Mouse (Mus musculus) cerebellum, postnatal 36 days (tissue): ENCODE data around the gene Oxnad1.
A peak's percentile ranks its signal among the peaks of the same experiment; 100 is the strongest.
"Not testable (repeated sequence)": the region's sequence is repeated elsewhere in the genome, so short reads cannot be mapped to it uniquely, and the experiment has no call there.

Source experiments
- DNase-seq, 2 experiments: peaks; one replicate each; pipeline ENCODE4 v3.0.0; 2021 to 2022; ENCODE audit warnings: mixed read lengths in 2 of 2

Gene Oxnad1

DNA sequence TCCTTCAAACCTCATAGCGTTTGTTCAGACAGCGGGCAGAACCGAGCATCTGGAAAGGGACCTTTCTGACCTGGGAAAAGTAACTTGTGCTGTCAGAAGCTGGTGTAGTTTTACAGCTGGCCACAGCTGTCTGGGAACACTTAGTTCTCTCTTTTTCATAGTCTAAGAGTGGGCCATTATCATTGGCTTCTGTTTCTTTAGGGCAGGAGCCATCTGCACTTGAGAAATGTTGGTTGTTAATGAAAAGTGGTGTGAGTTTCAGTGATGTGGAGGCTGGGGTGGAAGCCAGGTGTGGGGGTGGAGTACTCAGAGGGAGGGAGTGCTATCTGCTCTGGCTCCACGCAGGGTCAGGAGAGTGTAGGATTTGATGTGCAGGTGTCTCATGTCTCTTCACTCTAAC lies 6.0 kb downstream of the Oxnad1 start:
- no peak for DNase-seq

DNA sequence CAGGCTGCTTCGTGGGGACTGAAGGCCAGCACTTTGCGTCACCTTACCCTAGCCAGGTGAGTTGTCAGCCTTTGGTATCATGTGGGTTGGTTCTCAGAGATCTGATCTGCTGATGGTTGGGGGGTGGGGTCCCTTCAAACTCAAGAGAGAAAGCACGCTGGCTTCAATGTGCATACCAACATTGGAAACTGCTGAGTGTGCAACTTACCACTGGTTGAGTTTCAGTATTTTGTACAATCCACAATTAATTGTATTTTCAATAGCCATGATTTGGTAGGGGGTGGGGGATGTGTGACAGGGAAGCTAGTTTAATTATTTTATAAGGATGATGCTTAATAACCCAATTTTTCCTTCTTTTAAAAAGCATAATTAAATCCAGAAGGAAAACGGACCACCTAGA lies 6.5 kb downstream of the Oxnad1 start:
- no peak for DNase-seq

DNA sequence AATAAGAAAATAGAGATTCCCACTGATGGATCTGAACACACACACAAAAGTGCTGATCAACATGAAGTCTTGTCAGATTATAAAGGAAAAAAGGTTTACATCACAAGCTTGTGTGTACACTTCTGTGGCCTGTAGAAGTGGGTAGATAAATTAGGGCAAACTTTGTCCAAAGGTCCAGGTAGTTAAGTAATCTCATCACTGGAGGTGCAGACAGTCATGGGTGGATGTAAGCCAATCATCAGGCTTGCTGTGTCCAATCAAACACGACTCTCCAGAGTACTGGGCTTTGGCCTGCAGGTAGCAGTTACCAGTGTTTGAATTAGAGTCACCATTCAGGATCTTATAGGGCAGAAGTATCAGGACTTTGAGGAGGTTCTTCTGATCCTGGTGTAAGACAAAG lies 7.8 kb downstream of the Oxnad1 start:
- DNase-seq = no peak

DNA sequence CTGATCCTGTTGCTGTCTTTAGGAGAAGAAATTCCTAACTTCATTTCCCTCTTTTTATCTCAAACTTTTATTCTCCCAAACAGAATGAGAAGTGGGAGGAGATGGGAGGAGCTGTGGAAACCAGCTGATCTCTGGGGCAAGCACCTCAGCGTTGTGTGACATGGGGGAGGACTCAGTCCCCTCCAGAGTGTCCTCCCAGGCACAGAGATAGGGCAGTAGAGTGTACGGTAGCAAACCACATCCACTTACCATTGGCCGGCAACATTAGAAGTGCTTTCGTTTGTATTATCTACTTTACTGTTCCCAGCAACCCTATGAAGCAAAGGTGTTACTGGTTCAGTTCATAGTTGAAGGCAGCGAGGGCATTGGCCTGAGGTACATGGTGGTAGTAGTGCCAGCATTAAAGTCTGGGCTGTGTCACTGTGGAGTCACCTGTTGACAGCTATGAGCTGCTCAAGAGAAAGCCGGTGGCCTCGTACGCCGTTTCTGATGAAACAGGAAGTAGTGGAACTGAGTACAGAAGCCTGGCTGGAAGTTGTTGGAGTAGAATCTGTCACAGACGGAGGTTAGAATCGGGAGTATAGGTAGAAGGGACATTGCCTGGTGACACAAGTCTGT lies 8.4 kb downstream of the Oxnad1 start:
- DNase-seq = no peak

DNA sequence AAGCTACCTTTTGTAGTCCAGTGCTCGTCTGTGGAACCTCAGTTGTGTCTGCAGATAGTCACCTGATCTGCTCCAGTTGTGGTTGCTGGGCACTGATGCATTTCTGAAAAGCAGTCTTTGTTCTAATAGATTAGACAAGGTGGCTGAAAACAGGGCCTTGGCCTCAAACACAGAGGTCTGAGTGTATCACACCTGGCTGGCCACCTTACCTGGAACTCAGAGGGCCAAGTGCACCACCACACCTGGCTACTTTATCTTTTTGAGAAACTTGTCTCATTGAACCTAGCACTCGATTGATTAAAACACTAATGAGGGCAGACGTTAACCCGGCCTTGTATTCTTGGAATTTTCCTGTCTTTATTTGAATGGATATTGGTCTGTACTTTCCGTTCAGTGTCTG lies 10.5 kb downstream of the Oxnad1 start:
- no peak for DNase-seq

DNA sequence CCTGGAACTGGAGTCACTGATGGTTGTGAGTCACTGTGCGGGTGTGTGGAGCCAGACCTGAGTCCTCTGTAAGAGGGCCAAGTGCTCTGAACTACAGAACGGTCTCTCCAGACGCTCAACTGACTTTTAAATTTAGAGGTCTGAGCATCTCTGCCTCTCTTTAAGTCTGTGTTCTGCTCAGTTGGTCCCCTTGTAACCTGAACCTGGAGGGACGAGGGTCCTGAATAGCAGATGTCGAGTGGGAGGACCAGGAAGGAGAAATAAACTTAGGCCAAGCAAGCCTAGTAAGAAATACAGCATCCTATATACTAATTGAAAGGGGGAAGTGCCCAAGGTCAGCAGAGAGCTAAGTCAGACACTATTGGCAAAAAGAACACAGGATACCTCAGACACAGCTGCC lies 11.6 kb downstream of the Oxnad1 start:
- DNase-seq = no peak

DNA sequence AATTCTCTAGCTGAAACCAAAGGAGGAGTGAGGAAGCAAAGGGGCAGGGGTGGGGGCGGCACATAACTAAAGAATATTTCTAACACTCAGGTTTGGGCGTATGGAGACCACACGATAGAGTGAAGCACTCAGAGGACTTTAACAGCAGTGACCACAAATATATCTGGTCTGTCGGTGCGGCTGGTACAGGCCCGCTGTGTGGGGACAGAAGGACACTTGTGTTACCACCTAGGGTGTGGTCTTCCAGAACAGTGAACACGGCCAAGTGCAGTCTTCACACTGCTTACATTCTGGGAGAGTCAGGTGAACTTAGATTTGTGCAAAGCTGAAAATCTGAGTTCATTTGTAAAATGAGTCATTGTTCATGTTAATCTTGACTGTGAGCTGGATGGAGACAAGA lies 12.5 kb downstream of the Oxnad1 start:
- DNase-seq = no peak

DNA sequence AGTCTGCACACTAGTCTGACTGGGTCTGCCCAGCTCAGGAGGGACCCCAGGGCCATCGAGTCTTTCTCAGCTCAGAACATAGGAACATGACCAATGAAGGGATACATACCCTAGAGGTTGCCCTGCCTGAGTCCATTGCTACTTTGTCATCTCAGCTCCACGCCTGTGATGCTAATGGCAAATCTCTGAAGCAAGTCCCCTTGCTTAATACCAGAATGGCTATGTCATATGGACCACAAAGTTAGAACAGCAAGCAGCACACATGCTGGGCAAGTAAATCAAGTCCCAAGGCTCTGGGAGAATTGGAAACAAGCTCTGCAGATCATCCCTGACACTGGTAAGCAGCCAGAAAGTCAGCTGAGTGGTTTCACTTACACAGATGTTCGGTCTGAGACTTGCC lies 13.8 kb downstream of the Oxnad1 start:
- DNase-seq = no peak

DNA sequence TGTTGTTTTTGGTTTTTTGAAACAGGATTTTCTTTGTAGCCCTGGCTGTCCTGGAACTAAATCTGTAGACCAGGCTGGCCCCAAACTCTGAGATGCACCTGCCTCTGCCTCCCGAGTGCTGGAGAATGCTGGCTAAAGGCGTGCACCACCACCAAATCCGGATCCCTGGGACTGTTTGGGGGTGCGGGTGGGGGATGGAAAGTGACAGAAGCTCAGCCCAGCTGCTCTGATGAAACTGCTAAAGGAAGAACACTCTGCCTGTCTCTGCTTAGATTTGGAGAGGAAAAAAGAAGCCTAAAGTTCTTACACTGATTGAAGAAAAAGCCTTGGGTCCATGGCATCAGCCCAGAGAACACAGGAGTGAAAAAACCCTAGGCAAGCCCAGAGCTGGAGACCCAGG lies 18.4 kb downstream of the Oxnad1 start:
- DNase-seq = no peak

DNA sequence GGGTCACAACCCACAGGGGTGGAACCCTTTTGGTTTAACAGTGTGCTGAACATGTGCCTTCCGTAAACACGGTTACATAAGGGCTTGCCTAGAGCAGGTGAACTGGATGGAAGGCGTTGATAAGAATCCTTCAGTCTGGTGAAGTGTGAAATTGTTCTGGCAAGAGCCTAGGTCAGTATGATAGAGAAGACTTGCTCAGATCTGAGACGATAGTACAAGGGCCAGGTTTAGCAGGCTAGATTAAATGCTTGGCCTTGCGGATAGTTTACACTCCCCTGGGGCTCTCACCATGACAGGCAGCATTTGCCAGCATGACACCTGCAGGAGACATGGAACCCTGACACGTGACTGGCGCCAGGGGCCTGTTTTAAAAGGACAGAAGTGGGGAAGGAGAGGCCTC lies 20.5 kb downstream of the Oxnad1 start:
- DNase-seq = no peak

DNA sequence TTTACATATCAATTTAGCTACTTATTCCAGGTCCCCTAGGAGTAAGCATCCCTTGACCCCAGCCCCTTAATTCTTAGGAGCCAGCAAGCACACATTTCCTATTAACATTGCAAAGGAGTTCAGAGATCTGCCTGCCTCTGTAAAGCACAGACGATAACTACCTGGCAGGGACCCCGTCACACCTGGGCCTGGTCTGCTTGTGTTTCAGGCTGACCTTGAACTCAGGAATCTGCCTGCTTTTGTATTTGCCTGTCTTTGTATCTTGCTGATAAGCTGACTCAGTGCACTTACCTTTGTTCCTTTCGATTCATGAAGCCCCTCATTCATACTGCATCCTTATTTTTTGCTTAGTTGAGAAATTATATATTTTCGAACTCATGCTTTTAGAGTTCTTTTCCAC lies 21.7 kb downstream of the Oxnad1 start:
- DNase-seq = no peak

DNA sequence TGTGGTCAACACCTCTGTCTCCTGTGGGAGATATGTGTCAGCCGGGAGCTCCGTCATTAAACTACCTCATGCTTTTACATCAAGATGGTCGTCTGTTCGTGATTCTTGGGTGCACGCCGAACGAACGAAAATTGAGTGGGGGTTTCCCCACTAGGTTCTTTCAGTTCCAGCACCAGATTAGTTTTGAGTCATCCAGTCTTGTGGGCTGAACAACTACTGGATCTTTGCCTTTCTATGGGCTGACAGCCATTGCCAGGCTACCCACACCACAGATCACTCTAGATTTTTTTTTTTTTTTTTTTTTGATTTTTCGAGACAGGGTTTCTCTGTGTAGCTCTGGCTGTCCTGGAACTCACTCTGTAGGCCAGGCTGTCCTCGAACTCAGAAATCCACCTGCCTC lies 26.9 kb downstream of the Oxnad1 start:
- not testable (repeated sequence) for DNase-seq

DNA sequence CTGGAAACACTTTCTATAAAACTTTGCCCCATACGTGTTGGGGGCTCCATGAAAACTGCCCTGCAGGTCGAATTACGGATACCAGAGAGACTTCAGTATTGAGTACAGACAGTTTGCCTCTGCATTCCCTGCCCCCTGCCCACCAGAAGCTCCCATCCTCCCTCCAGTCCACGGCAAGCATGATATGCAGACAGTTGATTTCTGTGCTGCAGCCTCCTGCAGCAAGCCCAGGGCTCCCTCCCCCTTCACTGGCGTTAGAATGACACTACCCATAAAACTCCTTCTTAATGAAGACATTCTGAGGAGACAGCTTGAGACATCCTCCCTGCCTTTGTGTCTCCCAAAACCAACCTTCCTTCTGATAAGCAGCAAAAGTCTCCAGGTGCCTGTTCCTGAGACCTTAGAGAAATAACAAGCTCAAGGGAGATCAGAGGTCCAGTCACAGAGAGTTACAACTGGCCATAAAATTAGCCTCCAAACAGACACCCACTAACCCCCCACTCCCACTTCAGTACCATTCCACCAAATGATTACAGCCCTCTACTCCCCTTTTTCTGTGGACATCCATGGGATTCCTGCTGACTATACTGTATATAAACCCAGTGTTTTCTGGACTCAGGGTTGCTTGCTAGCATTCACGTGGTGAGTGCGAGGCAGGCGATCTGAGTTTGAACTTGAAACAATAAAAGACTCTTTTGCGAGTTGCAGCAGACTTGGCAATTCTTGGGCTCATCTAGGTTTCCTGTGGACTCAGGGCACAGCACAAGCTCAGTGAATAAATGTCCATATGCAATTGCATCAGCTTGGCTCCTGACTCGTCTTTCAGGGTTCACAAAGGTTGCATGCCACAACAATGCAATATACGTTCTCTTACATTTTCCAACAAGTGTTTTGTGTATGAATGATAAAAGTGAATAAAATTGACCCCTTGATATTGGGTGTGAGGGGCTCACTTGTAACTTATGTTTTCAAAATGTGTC lies 36.1 kb downstream of the Oxnad1 start:
- DNase-seq = no peak

DNA sequence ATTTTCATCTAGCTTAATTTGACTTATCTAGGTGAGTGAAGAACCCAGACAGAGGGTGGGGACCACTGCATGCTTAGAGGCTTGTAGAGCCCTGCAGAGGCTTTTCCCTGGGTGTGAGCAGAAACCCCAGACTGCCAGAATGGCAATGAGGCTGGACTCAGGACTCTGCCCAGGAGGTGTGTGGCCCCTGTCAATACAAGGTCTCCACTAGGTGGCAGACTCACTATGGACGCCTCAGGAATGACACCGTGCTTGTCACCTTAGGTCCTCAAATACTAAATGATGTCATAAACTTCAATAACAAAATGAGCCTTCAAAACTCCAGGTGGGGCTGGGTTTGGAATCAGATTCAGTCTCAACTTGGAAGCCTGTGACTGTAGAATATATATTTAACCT lies 36.7 kb downstream of the Oxnad1 start:
- peak in 1 of 2 experiments; percentile 8 for DNase-seq

DNA sequence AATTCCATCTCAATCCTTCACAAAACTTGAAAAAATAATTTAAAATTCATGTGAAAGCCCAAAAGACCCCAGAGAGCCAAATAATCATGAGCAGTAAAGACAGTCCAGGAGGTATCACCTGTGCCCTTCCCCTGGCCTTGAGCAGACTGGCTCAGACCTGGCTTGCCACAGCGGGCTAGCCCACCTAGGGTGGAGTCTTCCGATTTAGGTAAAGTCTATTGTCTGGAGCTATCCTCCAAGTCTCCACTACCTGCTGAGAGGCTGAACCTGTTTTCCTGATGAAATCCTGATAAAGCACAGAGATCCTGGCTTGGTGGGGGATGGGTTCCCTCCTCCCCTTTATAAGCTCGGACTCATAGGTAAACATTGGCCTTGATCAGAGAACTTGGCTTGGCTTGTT lies 39.1 kb downstream of the Oxnad1 start:
- no peak for DNase-seq

DNA sequence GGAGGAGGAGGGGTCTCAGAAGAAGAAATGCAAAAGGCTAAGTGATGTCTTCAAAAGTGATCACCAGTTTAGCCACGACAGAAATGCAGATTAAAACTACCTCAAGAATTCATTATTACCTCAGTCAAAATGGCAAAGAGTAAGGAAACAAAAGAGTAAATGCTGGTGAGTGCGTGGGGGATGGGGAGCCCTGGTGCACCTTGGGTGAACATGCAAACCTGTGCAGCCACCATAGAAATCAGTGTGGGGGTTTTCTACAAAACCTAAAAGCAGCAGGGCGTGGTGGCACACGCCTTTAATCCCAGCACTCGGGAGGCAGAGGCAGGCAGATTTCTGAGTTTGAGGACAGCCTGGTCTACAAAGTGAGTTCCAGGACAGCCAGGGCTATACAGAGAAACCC lies 40.1 kb downstream of the Oxnad1 start:
- DNase-seq = not testable (repeated sequence)

DNA sequence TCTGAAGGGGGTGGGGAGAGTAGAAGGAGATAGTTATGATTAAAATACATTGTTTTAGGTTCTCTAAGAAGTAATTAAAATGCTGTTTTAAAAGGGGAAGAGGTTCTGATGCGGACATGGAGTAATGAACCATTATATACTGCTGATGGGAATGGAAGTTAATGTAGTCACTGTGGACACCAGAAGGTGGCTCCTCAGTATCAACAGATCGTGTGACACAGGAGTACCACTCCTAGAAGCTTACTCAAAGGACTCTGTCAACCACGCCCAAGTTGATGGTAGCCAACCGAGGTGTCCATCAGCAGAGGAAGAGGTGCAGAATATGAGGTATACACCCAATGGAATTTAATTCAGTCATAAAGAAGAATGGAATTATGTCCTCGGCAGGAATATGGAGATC lies 43.2 kb downstream of the Oxnad1 start:
- DNase-seq = no peak

DNA sequence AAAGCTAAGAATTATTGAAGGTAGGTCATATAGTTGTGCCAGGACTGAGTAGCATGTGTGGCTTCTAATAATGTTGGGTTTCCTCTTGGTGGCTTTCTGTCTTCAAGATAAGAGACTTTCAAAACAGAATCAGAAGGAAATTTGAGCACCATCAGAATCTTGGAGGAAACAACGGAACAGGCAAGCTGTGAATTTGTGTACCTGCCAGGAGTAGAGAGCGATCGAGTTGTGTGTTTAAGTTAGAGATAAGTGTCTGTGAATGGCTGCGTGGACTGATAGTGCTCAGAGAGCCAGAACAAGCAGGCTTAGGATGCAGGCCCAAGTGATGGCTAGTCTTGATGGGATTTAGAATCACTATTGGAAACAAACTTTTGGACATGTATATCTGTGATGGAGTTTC lies 46.7 kb downstream of the Oxnad1 start:
- no peak for DNase-seq

DNA sequence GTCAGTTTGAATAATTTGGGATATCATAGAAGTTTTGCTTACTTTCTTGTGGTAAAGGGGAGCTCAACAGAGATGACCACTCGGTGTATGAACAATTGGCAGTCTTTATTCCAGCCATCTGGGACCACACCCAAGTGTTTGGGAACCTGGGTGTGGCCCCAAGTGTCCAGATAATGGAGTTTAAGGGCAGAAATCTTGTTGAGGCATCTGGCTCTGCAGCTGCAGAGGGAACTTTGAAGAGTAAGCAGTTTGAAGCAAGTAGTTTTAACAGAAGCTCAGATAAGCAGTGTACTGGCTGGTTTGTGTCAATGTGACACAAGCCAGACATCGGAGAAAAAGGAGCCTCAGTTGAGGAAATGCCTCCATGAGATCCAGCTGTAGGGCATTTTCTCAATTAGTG lies 49.1 kb downstream of the Oxnad1 start:
- no peak for DNase-seq

DNA sequence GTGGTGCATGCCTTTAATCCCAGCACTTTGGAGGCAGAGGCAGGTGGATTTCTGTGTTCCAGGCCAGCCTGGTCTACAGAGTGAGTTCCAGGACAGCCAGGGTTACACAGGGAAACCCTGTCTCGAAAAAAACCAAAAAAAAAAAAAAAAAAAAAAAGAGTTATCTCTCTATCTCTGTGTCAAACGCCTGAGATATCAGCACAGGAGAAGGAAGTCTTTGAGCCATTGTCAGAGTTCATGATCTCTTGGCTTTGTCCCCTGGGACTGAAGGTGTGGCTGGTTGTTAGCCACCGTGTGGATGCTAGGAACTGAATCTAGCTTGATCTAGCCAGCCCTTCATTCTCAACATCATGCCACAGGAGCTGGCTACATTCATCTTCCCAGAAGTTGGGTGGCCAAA lies 51.3 kb downstream of the Oxnad1 start:
- not testable (repeated sequence) for DNase-seq

DNA sequence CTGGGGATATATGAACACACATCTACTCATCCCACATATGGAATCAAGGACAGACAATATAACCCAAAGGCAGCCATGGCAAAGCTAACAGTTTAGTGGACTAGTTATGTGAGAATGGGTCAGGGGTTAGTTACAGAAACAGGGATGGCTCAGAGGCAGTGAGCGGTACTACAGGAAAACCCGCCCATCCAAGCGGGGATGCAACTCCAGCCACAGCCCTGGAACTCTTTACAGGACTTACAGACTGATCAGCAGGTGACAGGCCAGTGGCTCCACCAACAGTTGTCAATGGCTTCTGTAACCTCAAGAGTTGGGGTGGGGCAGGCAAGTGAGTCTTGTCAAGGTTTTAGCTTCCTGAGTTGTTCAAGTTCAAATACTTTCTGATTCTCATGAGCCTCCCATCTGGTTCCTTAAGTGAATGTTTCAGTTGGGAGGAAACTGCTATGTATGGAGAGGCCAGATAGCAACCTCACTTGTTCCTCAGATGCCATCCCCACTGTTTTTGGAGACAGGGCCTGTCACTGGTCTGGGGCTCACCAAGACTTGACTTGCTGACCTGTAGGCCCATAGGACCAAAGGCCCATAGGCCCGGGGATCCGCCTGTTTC lies 55.3 kb downstream of the Oxnad1 start:
- no peak for DNase-seq

DNA sequence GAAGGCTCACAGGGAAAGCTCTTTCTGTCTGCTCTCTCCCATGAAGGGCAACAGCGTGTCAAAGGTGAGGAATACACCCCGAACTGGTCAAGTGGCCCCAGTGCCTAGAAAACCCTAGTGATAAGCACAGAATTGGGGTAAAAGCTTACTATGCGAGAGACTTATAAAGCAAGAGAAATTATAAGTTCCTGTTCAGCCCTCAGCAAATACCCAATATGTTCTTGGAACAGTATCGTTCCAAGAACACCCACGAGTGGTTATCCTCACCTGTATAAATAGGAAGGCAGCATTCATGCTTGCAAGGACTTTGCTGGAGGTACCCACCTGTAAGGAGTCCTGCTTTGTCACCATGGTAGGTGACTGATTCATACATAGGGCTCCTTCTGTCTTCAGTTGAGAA lies 56.5 kb downstream of the Oxnad1 start, which contains the start of gene Msmb:
Gene Msmb (plus strand): TSS at position 301 of the 400 bp plus-strand sequence.
- DNase-seq = no peak

DNA sequence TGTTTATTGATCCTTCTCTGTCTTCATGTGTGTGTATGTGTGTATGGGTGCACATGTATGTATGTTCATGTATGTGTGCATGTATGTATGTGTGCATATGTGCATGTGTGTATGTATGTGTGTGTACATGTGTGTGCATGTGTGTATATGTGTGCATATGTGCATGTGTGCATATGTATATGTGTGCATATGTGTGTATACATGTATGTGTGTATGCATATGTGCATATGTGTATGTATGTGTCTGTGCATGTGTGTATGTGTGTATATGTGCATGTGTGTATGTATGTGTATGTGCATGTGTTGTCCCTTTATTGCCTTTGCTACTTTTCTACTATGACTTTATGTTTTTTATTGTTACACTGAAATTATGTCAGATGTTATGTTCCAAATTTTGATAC lies 59.6 kb downstream of the Oxnad1 start:
- no peak for DNase-seq

DNA sequence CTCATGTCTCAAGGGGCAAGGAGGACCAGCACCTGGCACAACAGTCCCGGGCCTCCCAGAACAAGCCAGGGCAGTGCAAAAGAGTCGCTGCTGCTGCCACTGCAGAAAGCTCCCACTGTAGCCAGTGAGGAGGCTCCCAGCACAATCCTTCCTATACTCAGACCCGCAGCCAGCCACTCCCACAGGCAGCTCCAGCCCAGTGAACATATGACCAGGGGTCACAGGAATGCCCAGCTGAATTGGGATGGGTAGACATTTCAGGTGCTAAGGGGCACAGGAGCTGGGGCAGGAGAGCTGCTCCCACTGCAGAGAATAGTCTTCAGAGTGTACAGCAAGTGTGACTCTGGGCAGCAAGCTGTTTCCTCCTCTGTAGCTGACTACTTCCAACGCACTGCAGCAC lies 60.2 kb downstream of the Oxnad1 start:
- DNase-seq = no peak
